Mouse (Mus musculus) limb, embryonic 12.5 days (tissue): ENCODE results near the gene Med12l. TPM values are rescaled to one million over a fixed set of nuclear protein-coding genes. Genes with fewer than 3 reads are reported as not detected.

Source experiments
- ATAC-seq: fragments of 200-750 bp; cut with Nextera tagmentation; 2 replicates; pipeline ENCODE4 v1.8.0; 2017; ENCODE audit warnings: low read depth, moderate TSS enrichment; ENCODE audit not compliant: insufficient number of reproducible peaks, insufficient read depth, low FRiP score, low TSS enrichment
- H3K27ac ChIP-seq: fragments of 300-500 bp; sonication (generic); 2 replicates; pipeline ENCODE4 v1.5.1; 2016; ENCODE audit warnings: mild to moderate bottlenecking, moderate library complexity
- H3K27me3 ChIP-seq: fragments of 300-500 bp; sonication (generic); 2 replicates; pipeline ENCODE4 v1.6.1; 2016; ENCODE audit warnings: mild to moderate bottlenecking, moderate library complexity
- H3K36me3 ChIP-seq: fragments of 300-500 bp; sonication (generic); 2 replicates; pipeline ENCODE4 v1.6.1; 2016; ENCODE audit warnings: mild to moderate bottlenecking, moderate library complexity
- H3K4me1 ChIP-seq: fragments of 300-500 bp; sonication (generic); replicated peaks from 2 replicates; pipeline ENCODE4 v1.6.1; 2016
- H3K4me2 ChIP-seq: fragments of 300-500 bp; sonication (generic); 2 replicates; pipeline ENCODE4 v1.6.1; 2016; ENCODE audit warnings: mild to moderate bottlenecking, moderate library complexity
- H3K4me3 ChIP-seq: fragments of 300-500 bp; sonication (generic); replicated peaks from 2 replicates; pipeline ENCODE4 v1.5.1; 2016; ENCODE audit warnings: mild to moderate bottlenecking
- H3K9ac ChIP-seq: fragments of 300-500 bp; sonication (generic); replicated peaks from 2 replicates; pipeline ENCODE4 v1.6.1; 2016; ENCODE audit warnings: mild to moderate bottlenecking, moderate library complexity
- H3K9me3 ChIP-seq: fragments of 300-500 bp; sonication (generic); 2 replicates; pipeline ENCODE4 v1.6.1; 2016; ENCODE audit warnings: mild to moderate bottlenecking, moderate library complexity
- WGBS: fragments of 180-500 bp; shearing (Covaris S2); methylation state at CpG from one replicate; pipeline ENCODE4 v1.1.7; 2016; 5-methylcytosine and 5-hydroxymethylcytosine counted together
- polyA plus RNA-seq: library from polyadenylated mRNA; unstranded; fragments of >200 nt; fragmentation: Nextera tagmentation; extraction: Ambion mirVana; gene quantifications from 2 replicates; pipeline ENCODE4 v1.2.1, GENCODE M21; 2016

Med12l gene
- polyA plus RNA-seq, 1 experiment from 2014 or later, result 2.4 TPM

GRCm38 (mm10) chr3:58992122-58992521, 13.5 kb upstream of the Med12l start:
- Histone ChIP-seq H3K9me3 (no peaks in the 10 kb centered on the region), H3K36me3 (no peaks in the 10 kb centered on the region), H3K27ac (no peak overlapping the region), H3K4me2 (no peak overlapping the region), H3K4me3 (no peak overlapping the region), H3K4me1 (no peaks in the 10 kb centered on the region), H3K9ac (no peak overlapping the region), H3K27me3 (peaks cover 6% of the 10 kb centered on the region)
- ATAC-seq, result no peak

- 87% methylated on average over 3 of the region's 3 CpGs for WGBS
- no peak for ATAC-seq
- H3K9me3 ChIP-seq, result no peaks in the 10 kb centered on the region
- H3K36me3 ChIP-seq, result no peaks in the 10 kb centered on the region
- H3K4me1 ChIP-seq, result no peaks in the 10 kb centered on the region
- H3K27ac ChIP-seq, result no peak overlapping the region
- no peak overlapping the region for H3K4me2 ChIP-seq
- H3K4me3 ChIP-seq, result no peak overlapping the region
- H3K9ac ChIP-seq, result no peak overlapping the region
- H3K27me3 ChIP-seq, result peaks cover 2% of the 10 kb centered on the region; the same call in 1 of the 2 replicates
These were observed 12.0 kb upstream of the Med12l start for GRCm38 (mm10) chr3:58993619-58994018.

- H3K9ac ChIP-seq, result no peak overlapping the region
- peaks cover 8% of the 10 kb centered on the region for H3K4me1 ChIP-seq
- peaks cover 25% of the 10 kb centered on the region for H3K27me3 ChIP-seq
- WGBS, result 77% methylated on average over 5 of the region's 5 CpGs
- H3K36me3 ChIP-seq, result no peaks in the 10 kb centered on the region
- no peak overlapping the region for H3K4me3 ChIP-seq
- H3K9me3 ChIP-seq, result no peaks in the 10 kb centered on the region
- H3K4me2 ChIP-seq, result no peak overlapping the region
- no peak overlapping the region for H3K27ac ChIP-seq
- no peak for ATAC-seq
These were observed 1.9 kb upstream of the Med12l start for GRCm38 (mm10) chr3:59003756-59004155.

- Histone ChIP-seq H3K4me3 (peak overlapping the region; percentile 74), H3K27me3 (peaks cover 28% of the 10 kb centered on the region), H3K9me3 (no peaks in the 10 kb centered on the region), H3K4me1 (peaks cover 8% of the 10 kb centered on the region), H3K27ac (peak overlapping the region; percentile 88), H3K36me3 (no peaks in the 10 kb centered on the region), H3K4me2 (peak overlapping the region; percentile 96), H3K9ac (peak overlapping the region; percentile 74)
- peak; percentile 67 for ATAC-seq
- WGBS, result under 1% methylated on average over 80 of the region's 83 CpGs
These were observed 538 bp downstream of the Med12l start for GRCm38 (mm10) chr3:59005996-59006730.

- Histone ChIP-seq H3K4me3 (peak overlapping the region; percentile 74), H3K9ac (peak overlapping the region; percentile 74), H3K27ac (peak overlapping the region; percentile 88), H3K9me3 (no peaks in the 10 kb centered on the region), H3K4me2 (peak overlapping the region; percentile 96), H3K27me3 (peaks cover 28% of the 10 kb centered on the region), H3K4me1 (peaks cover 8% of the 10 kb centered on the region), H3K36me3 (no peaks in the 10 kb centered on the region)
- under 1% methylated on average over 76 of the region's 77 CpGs for WGBS
- peak; percentile 82 for ATAC-seq
These were observed 1.3 kb downstream of the Med12l start for GRCm38 (mm10) chr3:59006731-59007441.

GRCm38 (mm10) chr3:59010276-59010675, 4.7 kb downstream of the Med12l start:
- H3K36me3 ChIP-seq, result no peaks in the 10 kb centered on the region
- no peak overlapping the region for H3K27ac ChIP-seq
- peaks cover 17% of the 10 kb centered on the region for H3K27me3 ChIP-seq
- H3K9me3 ChIP-seq, result no peaks in the 10 kb centered on the region
- H3K4me3 ChIP-seq, result no peak overlapping the region
- no peak overlapping the region for H3K4me2 ChIP-seq
- ATAC-seq, result no peak
- H3K4me1 ChIP-seq, result peaks cover under 1% of the 10 kb centered on the region; the same call in 1 of the 2 replicates
- WGBS, result 84% methylated on average over 3 of the region's 3 CpGs
- no peak overlapping the region for H3K9ac ChIP-seq

GRCm38 (mm10) chr3:59015698-59016412, 10.2 kb downstream of the Med12l start:
- no peaks in the 10 kb centered on the region for H3K4me1 ChIP-seq
- WGBS, result 63% methylated on average over 4 of the region's 4 CpGs
- no peak overlapping the region for H3K9ac ChIP-seq
- no peak overlapping the region for H3K27ac ChIP-seq
- ATAC-seq, result no peak
- H3K4me2 ChIP-seq, result no peak overlapping the region
- no peak overlapping the region for H3K4me3 ChIP-seq
- H3K27me3 ChIP-seq, result no peaks in the 10 kb centered on the region
- H3K9me3 ChIP-seq, result no peaks in the 10 kb centered on the region
- H3K36me3 ChIP-seq, result no peaks in the 10 kb centered on the region

GRCm38 (mm10) chr3:59016501-59016900, 10.9 kb downstream of the Med12l start:
- Histone ChIP-seq H3K27ac (no peak overlapping the region), H3K4me1 (no peaks in the 10 kb centered on the region), H3K4me2 (no peak overlapping the region), H3K36me3 (no peaks in the 10 kb centered on the region), H3K4me3 (no peak overlapping the region), H3K9me3 (no peaks in the 10 kb centered on the region), H3K9ac (no peak overlapping the region), H3K27me3 (no peaks in the 10 kb centered on the region)
- 84% methylated on average over 9 of the region's 9 CpGs for WGBS
- no peak for ATAC-seq

- no peaks in the 10 kb centered on the region for H3K9me3 ChIP-seq
- no peaks in the 10 kb centered on the region for H3K36me3 ChIP-seq
- no peaks in the 10 kb centered on the region for H3K27me3 ChIP-seq
- 80% methylated on average over 8 of the region's 8 CpGs for WGBS
- no peak for ATAC-seq
- H3K4me2 ChIP-seq, result no peak overlapping the region
- no peak overlapping the region for H3K4me3 ChIP-seq
- H3K9ac ChIP-seq, result no peak overlapping the region
- H3K27ac ChIP-seq, result no peak overlapping the region
- peaks cover 3% of the 10 kb centered on the region for H3K4me1 ChIP-seq
These were observed 15.6 kb downstream of the Med12l start for GRCm38 (mm10) chr3:59021236-59021635.

- ATAC-seq, result no peak
- no peaks in the 10 kb centered on the region for H3K36me3 ChIP-seq
- WGBS, result 81% methylated on average over 2 of the region's 2 CpGs
- peaks cover 3% of the 10 kb centered on the region for H3K4me1 ChIP-seq
- no peak overlapping the region for H3K9ac ChIP-seq
- no peaks in the 10 kb centered on the region for H3K27me3 ChIP-seq
- no peak overlapping the region for H3K4me2 ChIP-seq
- H3K4me3 ChIP-seq, result no peak overlapping the region
- no peaks in the 10 kb centered on the region for H3K9me3 ChIP-seq
- no peak overlapping the region for H3K27ac ChIP-seq
These were observed 16.6 kb downstream of the Med12l start for GRCm38 (mm10) chr3:59022251-59022650.

GRCm38 (mm10) chr3:59022971-59023370, 17.3 kb downstream of the Med12l start:
- no peak overlapping the region for H3K9ac ChIP-seq
- H3K9me3 ChIP-seq, result no peaks in the 10 kb centered on the region
- H3K4me3 ChIP-seq, result no peak overlapping the region
- H3K27me3 ChIP-seq, result no peaks in the 10 kb centered on the region
- H3K27ac ChIP-seq, result no peak overlapping the region
- peaks cover 3% of the 10 kb centered on the region for H3K4me1 ChIP-seq
- ATAC-seq, result no peak
- H3K4me2 ChIP-seq, result no peak overlapping the region
- WGBS, result 94% methylated on average over 14 of the region's 14 CpGs
- H3K36me3 ChIP-seq, result no peaks in the 10 kb centered on the region
